Mouse (Mus musculus) fibroblast of lung, adult 2 months (primary cell): ENCODE data around the gene Prss3.
"Not testable (repeated sequence)": the region's sequence is repeated elsewhere in the genome, so short reads cannot be mapped to it uniquely, and the experiment has no call there.

Source experiments
- DNase-seq: peaks from one replicate; pipeline ENCODE4 v3.0.0-alpha.2; 2011; ENCODE audit warnings: low read depth

The Prss3 gene

GRCm38 (mm10) chr6:41377578-41377977, at the start of gene Prss3:
Gene Prss3, minus strand, starts transcription at chr6:41377678.
- DNase-seq: not testable (repeated sequence)

- not testable (repeated sequence) for DNase-seq
Observed at GRCm38 (mm10) chr6:41392056-41392455, 14.6 kb upstream of the Prss3 start, which contains the start of gene Gm5771. Gene Gm5771, plus strand, starts transcription at chr6:41392356.

GRCm38 (mm10) chr6:41391640-41392039, 14.2 kb upstream of the Prss3 start:
- not testable (repeated sequence) for DNase-seq

GRCm38 (mm10) chr6:41386781-41387180, 9.3 kb upstream of the Prss3 start:
- DNase-seq: no peak

- not testable (repeated sequence) for DNase-seq
Observed at GRCm38 (mm10) chr6:41373772-41374171, 3.7 kb downstream of the Prss3 start.

- no peak for DNase-seq
Observed at GRCm38 (mm10) chr6:41353932-41354331, 23.5 kb downstream of the Prss3 start, which contains the start of gene Try10. Gene Try10, plus strand, starts transcription at chr6:41354105.
